21 mouse cellular contexts compared by ENCODE assay signal in the genomic region with DNA sequence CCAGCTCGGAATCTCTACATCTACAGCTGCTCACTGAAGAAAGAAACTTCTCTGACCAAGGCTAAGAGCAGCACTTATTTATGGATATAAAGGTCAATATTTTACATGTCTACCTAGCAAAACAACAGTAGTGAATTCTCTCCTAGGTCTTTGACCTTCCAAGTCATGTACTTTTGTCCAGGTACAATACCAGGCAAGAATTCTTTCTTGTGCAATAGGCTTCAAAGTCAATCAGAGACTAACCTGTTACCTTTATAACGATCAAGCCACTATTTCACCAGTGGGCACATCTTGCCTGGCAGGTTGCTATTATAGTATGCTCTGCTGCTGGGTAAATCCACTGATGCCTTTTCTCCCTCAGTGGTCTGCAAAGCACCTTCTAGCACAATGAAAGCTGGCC.
DNase-seq lines count a peak whose midpoint lies in the region; ATAC-seq and TF ChIP-seq lines count a peak whose summit lies in the region.
"Had no signal": no experiment of that assay in that cellular context is flagged by ENCODE, and none has a peak within 500 bp of the region (broad histone marks: within the 10 kb centered on the region; RNA-seq: fewer than 3 reads in every experiment).

No protein-coding gene starts in this region.

- H3K4me3 ChIP-seq in intestine, postnatal 0 days (ENCODE audit: low read depth, low read length) = no peak overlapping the region
- H3K4me3 ChIP-seq in intestine, embryonic 16.5 days (ENCODE audit: low read length) = no peak overlapping the region
- H3K4me3 ChIP-seq in liver, adult 2 months (ENCODE audit: insufficient read depth, low read depth, low read length) = peak overlapping the region; percentile 25; the same call in 1 of the 2 replicates
- no peak overlapping the region for H3K4me3 ChIP-seq in liver, embryonic 12.5 days
- H3K4me3 ChIP-seq in liver, embryonic 15.5 days (replicated peaks) = no peak overlapping the region

- H3K27me3 ChIP-seq in intestine, postnatal 0 days (replicated peaks; ENCODE audit: control insufficient read depth, insufficient read depth, low read length) = no peaks in the 10 kb centered on the region
- no peaks in the 10 kb centered on the region for H3K27me3 ChIP-seq in intestine, embryonic 16.5 days (replicated peaks; ENCODE audit: control insufficient read depth, insufficient read depth, low read length)
- H3K27me3 ChIP-seq in liver, adult 2 months (ENCODE audit: control insufficient read depth, insufficient read depth, low read length) = no peaks in the 10 kb centered on the region
- no peaks in the 10 kb centered on the region for H3K27me3 ChIP-seq in liver, embryonic 12.5 days (replicated peaks)
- H3K27me3 ChIP-seq in liver, embryonic 15.5 days = no peaks in the 10 kb centered on the region
- H3K27me3 ChIP-seq: CH12.LX, Patski had no signal

- ATAC-seq in intestine, postnatal 0 days = peak; percentile 53; the same call in 1 of the 2 replicates
- ATAC-seq in intestine, embryonic 16.5 days = no peak
- ATAC-seq in liver, embryonic 12.5 days = no peak
- no peak for ATAC-seq in liver, embryonic 15.5 days (ENCODE audit: insufficient read depth)
- ATAC-seq: activated CD4-positive, CD25-positive, alpha-beta regulatory T cell, adult 4 months; CD4-positive, CD25-positive, alpha-beta regulatory T cell, adult 4 months; Patski had no signal

- no peak overlapping the region for H3K4me2 ChIP-seq in intestine, postnatal 0 days (replicated peaks; ENCODE audit: low read depth)
- no peak overlapping the region for H3K4me2 ChIP-seq in intestine, embryonic 16.5 days (ENCODE audit: low read depth, low read length)
- no peak overlapping the region for H3K4me2 ChIP-seq in liver, embryonic 12.5 days
- no peak overlapping the region for H3K4me2 ChIP-seq in liver, embryonic 15.5 days

- peak; percentile 11 for DNase-seq in heart, adult 11 months
- DNase-seq in heart, adult 8-10 months (ENCODE audit: low spot score) = no peak
- peak; percentile 96 for DNase-seq in liver, adult 2 months (ENCODE audit: extremely low read depth, low read depth, low spot score)
- DNase-seq in liver = no peak
- DNase-seq: adrenal gland, adult 2 months; adrenal gland, adult 8-10 months; adrenal gland, postnatal 10 days; adrenal gland, postnatal 14 days; adrenal gland, postnatal 25 days; adrenal gland, postnatal 36 days; cerebellum, adult 11 months; cerebellum, adult 11-12 months had no signal

- H3K27ac ChIP-seq in intestine, postnatal 0 days (ENCODE audit: low read depth, low read length) = no peak overlapping the region
- H3K27ac ChIP-seq in intestine, embryonic 16.5 days (ENCODE audit: low read length) = no peak overlapping the region
- peak overlapping the region; percentile 17 for H3K27ac ChIP-seq in liver, adult 2 months (replicated peaks; ENCODE audit: insufficient read depth, low read depth, low read length)
- no peak overlapping the region for H3K27ac ChIP-seq in liver, embryonic 12.5 days
- H3K27ac ChIP-seq in liver, embryonic 15.5 days (replicated peaks) = 0 out of 2 replicates have a peak overlapping the region, but pooled peaks have one; percentile 26

- no peak for TF ChIP-seq POLR2A in liver, adult 2 months (IDR thresholded peaks at IDR 0.05; ENCODE audit: extremely low read depth, insufficient read depth, low read length)

- TF ChIP-seq CTCF in intestine, postnatal 0 days (IDR thresholded peaks at IDR 0.05; ENCODE audit: low read depth) = no peak
- TF ChIP-seq CTCF in liver, adult 2 months (IDR thresholded peaks at IDR 0.05; ENCODE audit: low read depth, low read length) = no peak

- H3K36me3 ChIP-seq in intestine, postnatal 0 days (ENCODE audit: control insufficient read depth, insufficient read depth) = no peaks in the 10 kb centered on the region
- H3K36me3 ChIP-seq in intestine, embryonic 16.5 days (ENCODE audit: control insufficient read depth, insufficient read depth, low read length) = no peaks in the 10 kb centered on the region
- H3K36me3 ChIP-seq in liver, adult 2 months (ENCODE audit: control insufficient read depth, insufficient read depth, low read length) = no peaks in the 10 kb centered on the region
- H3K36me3 ChIP-seq in liver, embryonic 12.5 days = no peaks in the 10 kb centered on the region
- H3K36me3 ChIP-seq in liver, embryonic 15.5 days (replicated peaks) = no peaks in the 10 kb centered on the region
- H3K36me3 ChIP-seq: G1E had no signal

- no peaks in the 10 kb centered on the region for H3K4me1 ChIP-seq in intestine, postnatal 0 days (replicated peaks; ENCODE audit: control insufficient read depth, insufficient read depth, low read length)
- no peaks in the 10 kb centered on the region for H3K4me1 ChIP-seq in intestine, embryonic 16.5 days (ENCODE audit: control insufficient read depth, insufficient read depth, low read length)
- H3K4me1 ChIP-seq in liver, adult 2 months (ENCODE audit: control insufficient read depth, insufficient read depth, low read length) = peaks cover 18% of the 10 kb centered on the region
- H3K4me1 ChIP-seq in liver, embryonic 12.5 days = peaks cover 23% of the 10 kb centered on the region
- H3K4me1 ChIP-seq in liver, embryonic 15.5 days (replicated peaks) = peaks cover 26% of the 10 kb centered on the region

- no peaks in the 10 kb centered on the region for H3K9me3 ChIP-seq in intestine, postnatal 0 days (ENCODE audit: control insufficient read depth)
- H3K9me3 ChIP-seq in intestine, embryonic 16.5 days (ENCODE audit: control insufficient read depth, low read length) = no peaks in the 10 kb centered on the region
- no peaks in the 10 kb centered on the region for H3K9me3 ChIP-seq in liver, embryonic 12.5 days (replicated peaks)
- no peaks in the 10 kb centered on the region for H3K9me3 ChIP-seq in liver, embryonic 15.5 days (replicated peaks)
- H3K9me3 ChIP-seq: G1E had no signal

- WGBS in intestine, postnatal 0 days = 71% methylated on average over 2 of the region's 2 CpGs
- WGBS in intestine, embryonic 16.5 days = 85% methylated on average over 2 of the region's 2 CpGs
- WGBS in liver, adult 2 months = 51% methylated on average over 2 of the region's 2 CpGs
- WGBS in liver, embryonic 12.5 days (ENCODE audit: insufficient replicate concordance) = 76% methylated on average over 2 of the region's 2 CpGs
- 76% methylated on average over 2 of the region's 2 CpGs for WGBS in liver, embryonic 15.5 days (ENCODE audit: insufficient replicate concordance)

- no peak overlapping the region for H3K9ac ChIP-seq in intestine, postnatal 0 days (ENCODE audit: low read depth, low read length)
- H3K9ac ChIP-seq in intestine, embryonic 16.5 days (ENCODE audit: low read depth, low read length) = no peak overlapping the region
- H3K9ac ChIP-seq in liver, adult 2 months (ENCODE audit: low read depth, low read length) = peak overlapping the region; percentile 2; the same call in 1 of the 2 replicates
- H3K9ac ChIP-seq in liver, embryonic 12.5 days = no peak overlapping the region
- H3K9ac ChIP-seq in liver, embryonic 15.5 days = no peak overlapping the region

- no peaks in the 10 kb centered on the region for H3K79me2 ChIP-seq in liver, adult 2 months (ENCODE audit: control insufficient read depth, insufficient read depth, low read length)

Comparison
In these comparisons a context has a peak if more than half of its experiments do, and no peak if none do; other contexts are left out.
1. DNase-seq: peak in heart, adult 11 months (single experiment) and liver, adult 2 months (single experiment); none in heart, adult 8-10 months (single experiment) and liver (single experiment).
2. H3K27ac ChIP-seq: peak in liver, adult 2 months (single experiment) and liver, embryonic 15.5 days (single experiment); none in intestine, postnatal 0 days (single experiment), intestine, embryonic 16.5 days (single experiment) and liver, embryonic 12.5 days (single experiment).